Mouse (Mus musculus) forebrain, embryonic 14.5 days (tissue): ENCODE measurements at regions not wholly inside any gene's neighbourhood (a gene's known extent, or its start where the extent isn't known, plus 50 kb on each side); places are given as distances from the start of the nearest gene placed in this dataset.
A peak's percentile ranks its signal among the peaks of the same experiment; 100 is the strongest.

ENCODE experiments used
- ATAC-seq: fragments of 200-750 bp; cut with Nextera tagmentation; 2 replicates; pipeline ENCODE4 v1.8.0; 2017; ENCODE audit warnings: mild to moderate bottlenecking, moderate library complexity
- DNase-seq: peaks from one replicate; pipeline ENCODE4 v3.0.0-alpha.2; 2015; ENCODE audit warnings: low spot score
- H3K27ac ChIP-seq: fragments of 300-500 bp; sonication (generic); 2 replicates; pipeline ENCODE4 v1.5.1; 2014; ENCODE audit warnings: low read depth, mild to moderate bottlenecking, control low read depth, low read length, moderate library complexity
- H3K27me3 ChIP-seq: fragments of 300-500 bp; sonication (generic); replicated peaks from 2 replicates; pipeline ENCODE4 v1.6.1; 2014; ENCODE audit warnings: low read length, control low read depth, mixed read lengths; ENCODE audit not compliant: control insufficient read depth, insufficient read depth
- H3K36me3 ChIP-seq: fragments of 300-500 bp; sonication (generic); 2 replicates; pipeline ENCODE4 v1.6.1; 2014; ENCODE audit warnings: low read length, control low read depth; ENCODE audit not compliant: control insufficient read depth, insufficient read depth
- H3K4me1 ChIP-seq: fragments of 300-500 bp; sonication (generic); 2 replicates; pipeline ENCODE4 v1.6.1; 2014; ENCODE audit warnings: antibody characterized with exemption, low read length, control low read depth; ENCODE audit not compliant: control insufficient read depth, insufficient read depth
- H3K4me2 ChIP-seq: fragments of 300-500 bp; sonication (generic); 2 replicates; pipeline ENCODE4 v1.6.1; 2014; ENCODE audit warnings: mild to moderate bottlenecking, control low read depth, low read length
- H3K4me3 ChIP-seq: fragments of 300-500 bp; sonication (generic); 2 replicates; pipeline ENCODE4 v1.5.1; 2014; ENCODE audit warnings: low read depth, low read length, control low read depth
- H3K9ac ChIP-seq: fragments of 300-500 bp; sonication (generic); 2 replicates; pipeline ENCODE4 v1.6.1; 2014; ENCODE audit warnings: mild to moderate bottlenecking, low read length, control low read depth, moderate library complexity
- H3K9me3 ChIP-seq: fragments of 300-500 bp; sonication (generic); replicated peaks from 2 replicates; pipeline ENCODE4 v1.6.1; 2016; ENCODE audit warnings: low read length, control low read depth, mixed read lengths; ENCODE audit not compliant: control insufficient read depth
- WGBS: fragments of 180-500 bp; shearing (Covaris S2); extraction: QIAGEN DNeasy Blood & Tissue Kit; methylation state at CpG from one replicate; pipeline ENCODE4 v1.1.7; 2014; 5-methylcytosine and 5-hydroxymethylcytosine counted together

GRCm38 (mm10) chr3:123976475-123976874 is 285.8 kb upstream of the Ndst3 start:
- Histone ChIP-seq H3K4me1 (no peaks in the 10 kb centered on the region), H3K9ac (no peak overlapping the region), H3K4me2 (no peak overlapping the region), H3K27ac (no peak overlapping the region), H3K36me3 (no peaks in the 10 kb centered on the region), H3K27me3 (no peaks in the 10 kb centered on the region), H3K4me3 (no peak overlapping the region), H3K9me3 (no peaks in the 10 kb centered on the region)
- DNase-seq (peak; percentile 43), ATAC-seq (no peak)
- WGBS, result 75% methylated on average over 3 of the region's 3 CpGs

DNA sequence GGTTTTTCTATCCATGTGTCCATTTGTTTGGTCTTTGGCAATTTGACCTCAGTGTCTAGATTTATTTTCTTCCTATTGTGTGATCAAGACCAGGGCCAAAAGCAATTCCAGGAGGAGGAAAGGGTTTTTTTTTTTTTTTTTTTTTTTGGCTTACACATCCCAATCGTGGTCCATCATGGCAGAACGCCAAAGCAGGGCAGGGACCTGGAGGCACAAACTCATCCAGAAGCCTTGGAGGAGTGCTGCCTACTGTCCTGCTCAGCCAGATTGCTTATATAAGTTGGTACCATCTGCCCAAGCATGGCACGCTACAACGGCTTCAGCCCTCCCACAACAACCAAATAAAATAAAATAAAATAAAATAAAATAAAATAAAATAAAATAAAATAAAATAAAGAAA is 286.5 kb upstream of the Ndst3 start:
- Histone ChIP-seq H3K27me3 (no peaks in the 10 kb centered on the region), H3K36me3 (no peaks in the 10 kb centered on the region), H3K9ac (no peak overlapping the region), H3K4me1 (no peaks in the 10 kb centered on the region), H3K27ac (no peak overlapping the region), H3K9me3 (no peaks in the 10 kb centered on the region), H3K4me3 (no peak overlapping the region), H3K4me2 (no peak overlapping the region)
- no peak for ATAC-seq
- WGBS, result 82% methylated on average over 4 of the region's 4 CpGs
- DNase-seq, result peak; percentile 25

GRCm38 (mm10) chr3:123983045-123983444 is 292.4 kb upstream of the Ndst3 start:
- Histone ChIP-seq H3K36me3 (no peaks in the 10 kb centered on the region), H3K9me3 (no peaks in the 10 kb centered on the region), H3K4me2 (no peak overlapping the region), H3K4me3 (no peak overlapping the region), H3K27me3 (no peaks in the 10 kb centered on the region), H3K4me1 (no peaks in the 10 kb centered on the region), H3K27ac (no peak overlapping the region), H3K9ac (no peak overlapping the region)
- ATAC-seq, result no peak
- peak; percentile 13 for DNase-seq

GRCm38 (mm10) chr3:123983530-123983929 is 292.9 kb upstream of the Ndst3 start:
- no peak for ATAC-seq
- Histone ChIP-seq H3K9me3 (no peaks in the 10 kb centered on the region), H3K4me2 (no peak overlapping the region), H3K9ac (no peak overlapping the region), H3K27ac (no peak overlapping the region), H3K4me1 (no peaks in the 10 kb centered on the region), H3K27me3 (no peaks in the 10 kb centered on the region), H3K36me3 (no peaks in the 10 kb centered on the region), H3K4me3 (no peak overlapping the region)
- DNase-seq, result no peak
- 80% methylated on average over 1 of the region's 1 CpGs for WGBS

DNA sequence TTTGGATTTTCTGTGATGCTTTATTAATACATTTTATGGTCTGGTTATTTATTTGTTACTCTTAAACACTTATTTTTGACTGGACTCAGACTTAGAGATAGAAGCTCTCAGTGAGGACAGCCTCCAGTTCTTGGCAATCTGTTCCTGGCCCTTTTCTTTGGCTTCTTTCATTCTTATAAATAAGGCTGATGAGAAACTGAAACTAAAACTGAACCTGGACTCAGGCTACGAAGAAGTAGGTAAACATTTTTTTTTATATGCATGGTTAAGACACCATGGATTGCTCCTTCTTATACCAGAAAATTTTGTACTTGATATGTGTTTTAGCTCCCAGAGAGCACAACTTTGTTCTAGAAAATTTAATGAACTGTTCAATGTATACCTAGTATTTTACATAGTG is 293.4 kb upstream of the Ndst3 start:
- Histone ChIP-seq H3K27ac (no peak overlapping the region), H3K4me2 (no peak overlapping the region), H3K9me3 (no peaks in the 10 kb centered on the region), H3K36me3 (no peaks in the 10 kb centered on the region), H3K9ac (no peak overlapping the region), H3K27me3 (no peaks in the 10 kb centered on the region), H3K4me1 (no peaks in the 10 kb centered on the region), H3K4me3 (no peak overlapping the region)
- no peak for DNase-seq
- WGBS, result 53% methylated on average over 1 of the region's 1 CpGs
- ATAC-seq, result no peak

DNA sequence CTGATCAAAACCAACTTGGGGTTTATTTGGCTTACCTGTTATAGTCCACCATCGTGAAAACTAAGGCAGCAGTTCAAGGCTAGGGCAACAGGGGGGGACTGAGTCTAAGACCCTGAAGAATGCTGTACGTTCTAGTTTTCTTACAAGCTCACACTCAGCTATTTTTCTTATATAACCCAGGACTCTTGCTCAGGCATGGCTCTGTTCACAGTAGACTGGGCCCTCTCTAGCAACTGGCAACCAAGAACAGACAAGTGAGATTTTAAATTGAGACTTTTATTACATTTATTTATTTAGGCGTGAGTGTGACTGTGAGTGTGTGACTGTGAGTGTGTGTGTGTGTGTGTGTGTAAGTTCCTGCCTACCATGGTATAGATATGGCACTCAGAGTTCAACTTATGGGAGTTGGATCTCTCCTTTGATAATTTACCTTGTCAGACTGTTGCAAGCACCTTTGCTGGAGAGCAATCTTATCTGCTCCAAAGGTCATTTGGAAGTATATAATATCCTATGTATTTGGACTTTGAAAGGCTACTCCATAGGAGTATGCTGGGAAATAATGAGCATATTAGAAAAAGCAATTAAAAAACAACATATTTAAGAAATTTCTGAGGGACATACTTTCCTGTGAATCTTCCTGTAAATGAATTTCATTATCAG is 309.4 kb upstream of the Ndst3 start:
- Histone ChIP-seq H3K36me3 (no peaks in the 10 kb centered on the region), H3K27me3 (no peaks in the 10 kb centered on the region), H3K27ac (no peak overlapping the region), H3K9me3 (no peaks in the 10 kb centered on the region), H3K4me3 (no peak overlapping the region), H3K4me2 (no peak overlapping the region), H3K4me1 (no peaks in the 10 kb centered on the region), H3K9ac (no peak overlapping the region)
- WGBS, result 84% methylated on average over 3 of the region's 3 CpGs
- DNase-seq (no peak), ATAC-seq (no peak)

DNA sequence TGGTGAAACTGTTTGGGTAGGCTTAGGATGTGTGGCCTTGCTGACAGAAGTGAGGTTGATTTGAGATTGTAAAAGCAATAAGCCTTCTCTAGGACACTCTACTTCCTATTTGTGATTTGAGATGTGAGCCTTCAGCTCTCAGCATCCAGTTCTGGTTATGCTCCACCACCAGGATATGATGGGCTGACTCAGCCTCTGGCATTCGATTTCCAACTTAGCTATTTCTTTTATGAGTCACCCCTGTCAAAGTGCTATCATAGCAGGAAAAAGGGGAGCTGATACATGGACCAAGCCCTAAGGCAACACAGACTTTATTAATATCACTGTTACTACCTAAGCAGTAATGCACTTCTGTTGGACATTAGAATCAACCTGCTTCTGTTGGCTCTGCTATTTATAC is 310.2 kb upstream of the Ndst3 start:
- H3K27me3 ChIP-seq, result no peaks in the 10 kb centered on the region
- ATAC-seq (no peak), DNase-seq (no peak)
- no peaks in the 10 kb centered on the region for H3K4me1 ChIP-seq
- no peak overlapping the region for H3K4me2 ChIP-seq
- no peak overlapping the region for H3K9ac ChIP-seq
- H3K4me3 ChIP-seq, result no peak overlapping the region
- 84% methylated on average over 1 of the region's 1 CpGs for WGBS
- H3K9me3 ChIP-seq, result no peaks in the 10 kb centered on the region
- H3K36me3 ChIP-seq, result no peaks in the 10 kb centered on the region
- H3K27ac ChIP-seq, result no peak overlapping the region

DNA sequence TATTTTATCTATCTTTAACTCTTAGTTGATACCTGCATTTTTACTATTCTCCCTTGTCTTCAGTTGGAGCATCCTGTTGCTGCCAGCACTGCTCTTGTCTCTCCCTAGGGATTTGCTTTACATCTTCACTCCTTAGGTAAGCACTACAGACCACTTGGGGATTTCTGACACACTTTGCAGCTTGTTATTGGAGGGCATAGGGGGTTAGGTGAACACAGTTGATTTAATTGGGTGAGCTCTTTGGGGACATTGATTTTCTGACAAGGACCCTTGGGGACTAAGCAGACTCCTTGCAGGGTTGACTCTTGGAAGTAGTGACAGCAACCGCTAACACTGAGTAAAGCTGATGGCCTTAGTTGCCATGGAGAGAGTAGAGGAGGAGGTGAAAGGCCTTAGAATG is 309.0 kb upstream of the Tram1l1 start:
- H3K4me2 ChIP-seq, result no peak overlapping the region
- no peaks in the 10 kb centered on the region for H3K9me3 ChIP-seq
- no peaks in the 10 kb centered on the region for H3K36me3 ChIP-seq
- H3K4me3 ChIP-seq, result no peak overlapping the region
- DNase-seq, result no peak
- no peaks in the 10 kb centered on the region for H3K4me1 ChIP-seq
- WGBS, result 87% methylated on average over 1 of the region's 1 CpGs
- no peak for ATAC-seq
- H3K27me3 ChIP-seq, result no peaks in the 10 kb centered on the region
- H3K9ac ChIP-seq, result no peak overlapping the region
- H3K27ac ChIP-seq, result no peak overlapping the region

DNA sequence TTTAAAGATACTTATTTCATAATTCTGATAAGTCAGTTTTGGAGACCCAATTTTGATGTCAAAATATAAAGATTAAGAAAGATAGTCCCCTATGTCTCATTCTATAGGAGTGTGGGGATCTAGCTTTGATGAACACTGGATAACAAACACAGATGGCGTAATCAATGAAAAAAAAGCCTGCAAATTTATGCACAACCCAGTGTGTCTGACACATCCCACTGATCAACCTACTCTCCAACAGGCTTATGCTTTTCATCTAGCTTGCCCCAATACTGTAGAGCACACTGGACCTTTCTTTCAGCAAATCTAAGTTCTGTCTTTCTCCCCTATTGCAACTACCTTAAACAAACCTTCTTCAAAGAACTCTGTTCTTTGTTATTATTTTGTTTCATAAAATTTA is 302.0 kb upstream of the Tram1l1 start:
- H3K4me1 ChIP-seq, result no peaks in the 10 kb centered on the region
- no peaks in the 10 kb centered on the region for H3K27me3 ChIP-seq
- H3K9ac ChIP-seq, result no peak overlapping the region
- no peaks in the 10 kb centered on the region for H3K9me3 ChIP-seq
- no peaks in the 10 kb centered on the region for H3K36me3 ChIP-seq
- H3K4me3 ChIP-seq, result no peak overlapping the region
- ATAC-seq, result peak; percentile 81
- peak; percentile 49 for DNase-seq
- 77% methylated on average over 1 of the region's 1 CpGs for WGBS
- no peak overlapping the region for H3K4me2 ChIP-seq
- H3K27ac ChIP-seq, result no peak overlapping the region
